Mouse (Mus musculus) midbrain, embryonic 14.5 days (tissue): ENCODE results near the gene Mucl1. TPM values are rescaled to one million over a fixed set of nuclear protein-coding genes. Genes with fewer than 3 reads are reported as not detected.
"Not testable (repeated sequence)": the region's sequence is repeated elsewhere in the genome, so short reads cannot be mapped to it uniquely, and the experiment has no call there.

Experiments used
- ATAC-seq: fragments of 200-750 bp; cut with Nextera tagmentation; 2 replicates; pipeline ENCODE4 v1.8.0; 2017; ENCODE audit warnings: moderate number of reproducible peaks, moderate library complexity; ENCODE audit not compliant: low FRiP score, low TSS enrichment
- DNase-seq: peaks from one replicate; pipeline ENCODE4 v3.0.0-alpha.2; 2015
- H3K27ac ChIP-seq: fragments of 300-500 bp; sonication (generic); replicated peaks from 2 replicates; pipeline ENCODE4 v1.5.1; 2014; ENCODE audit warnings: mild to moderate bottlenecking, low read depth, low read length, moderate library complexity
- H3K27me3 ChIP-seq: fragments of 300-500 bp; sonication (generic); 2 replicates; pipeline ENCODE4 v1.6.1; 2014; ENCODE audit warnings: low read length, control low read depth, mixed read lengths; ENCODE audit not compliant: control insufficient read depth, insufficient read depth
- H3K36me3 ChIP-seq: fragments of 300-500 bp; sonication (generic); 2 replicates; pipeline ENCODE4 v1.6.1; 2014; ENCODE audit warnings: low read length, control low read depth; ENCODE audit not compliant: control insufficient read depth, insufficient read depth
- H3K4me1 ChIP-seq: fragments of 300-500 bp; sonication (generic); 2 replicates; pipeline ENCODE4 v1.6.1; 2014; ENCODE audit warnings: mild to moderate bottlenecking, antibody characterized with exemption, low read length, control low read depth; ENCODE audit not compliant: control insufficient read depth, insufficient read depth
- H3K4me2 ChIP-seq: fragments of 300-500 bp; sonication (generic); 2 replicates; pipeline ENCODE4 v1.6.1; 2014; ENCODE audit warnings: mild to moderate bottlenecking, low read length, moderate library complexity
- H3K4me3 ChIP-seq: fragments of 300-500 bp; sonication (generic); replicated peaks from 2 replicates; pipeline ENCODE4 v1.5.1; 2014; ENCODE audit warnings: low read depth, low read length
- H3K9ac ChIP-seq: fragments of 300-500 bp; sonication (generic); replicated peaks from 2 replicates; pipeline ENCODE4 v1.6.1; 2014; ENCODE audit warnings: mild to moderate bottlenecking, low read length, moderate library complexity
- H3K9me3 ChIP-seq: fragments of 300-500 bp; sonication (generic); 2 replicates; pipeline ENCODE4 v1.6.1; 2016; ENCODE audit warnings: low read length, control low read depth, mixed read lengths; ENCODE audit not compliant: control insufficient read depth
- WGBS: fragments of 180-500 bp; shearing (Covaris S2); extraction: QIAGEN DNeasy Blood & Tissue Kit; methylation state at CpG from one replicate; pipeline ENCODE4 v1.1.7; 2014; 5-methylcytosine and 5-hydroxymethylcytosine counted together
- polyA plus RNA-seq: library from polyadenylated mRNA; unstranded; fragments of >200 nt; fragmentation: Nextera tagmentation; extraction: Ambion mirVana; gene quantifications from 2 replicates; pipeline ENCODE4 v1.2.1, GENCODE M21; 2014

The Mucl1 gene
- polyA plus RNA-seq = not detected in 2 replicates

GRCm38 (mm10) chr15:103755369-103755768 is at the start of gene Mucl1:
TSS of gene Mucl1 (minus strand) at chr15:103755469.
- Histone ChIP-seq H3K4me1 (no peaks in the 10 kb centered on the region), H3K36me3 (no peaks in the 10 kb centered on the region), H3K4me2 (no peak within 1 kb of the TSS), H3K9ac (no peak within 1 kb of the TSS), H3K27me3 (no peaks in the 10 kb centered on the region), H3K4me3 (no peak within 1 kb of the TSS), H3K27ac (no peak within 1 kb of the TSS), H3K9me3 (no peaks in the 10 kb centered on the region)
- no peak for ATAC-seq
- no peak for DNase-seq
- 94% methylated on average over 2 of the region's 2 CpGs for WGBS

DNA sequence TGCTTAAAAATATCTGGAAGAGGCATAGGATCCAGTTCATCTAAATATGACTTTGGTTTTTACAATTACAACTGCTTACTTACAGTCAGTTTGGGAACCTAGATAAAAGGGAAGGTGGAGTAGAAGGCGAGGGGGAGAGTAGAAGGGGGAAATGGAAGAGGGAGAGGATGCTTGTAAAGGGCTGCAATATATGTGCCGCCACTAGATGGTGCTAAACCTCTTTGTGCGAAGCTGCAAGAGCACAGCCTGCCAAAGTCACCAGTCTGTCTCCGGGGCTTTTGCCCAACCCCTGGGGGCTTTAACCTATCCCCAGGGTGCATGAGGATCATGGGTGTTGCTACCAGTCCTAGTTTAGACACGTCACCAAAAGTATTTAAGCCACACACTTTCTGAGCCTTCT is 11.6 kb upstream of the Mucl1 start:
- DNase-seq = peak; percentile 83
- H3K9ac ChIP-seq, H3K27me3 ChIP-seq, H3K27ac ChIP-seq, H3K4me2 ChIP-seq, H3K4me3 ChIP-seq, H3K9me3 ChIP-seq, H3K4me1 ChIP-seq, ATAC-seq, H3K36me3 ChIP-seq: not testable (repeated sequence)
- WGBS = 3% methylated on average over 5 of the region's 5 CpGs

GRCm38 (mm10) chr15:103716861-103717260 is 38.4 kb downstream of the Mucl1 start:
- ATAC-seq, H3K9me3 ChIP-seq, H3K27ac ChIP-seq, H3K4me1 ChIP-seq, H3K36me3 ChIP-seq, H3K4me2 ChIP-seq, H3K9ac ChIP-seq, DNase-seq, H3K27me3 ChIP-seq, H3K4me3 ChIP-seq: not testable (repeated sequence)
- 77% methylated on average over 3 of the region's 5 CpGs for WGBS

Other genes starting within 250 kb of the Mucl1 start
- gene Ppp1r1a, start 217.5 kb downstream of the Mucl1 start, polyA plus RNA-seq = 110 and 146 TPM in 2 replicates
- gene Glycam1, start 190.4 kb downstream of the Mucl1 start, polyA plus RNA-seq = not detected in 2 replicates
- not detected in 2 replicates for gene Mucl2, start 143.8 kb upstream of the Mucl1 start, polyA plus RNA-seq